Comparison of ENCODE assay signal across 10 mouse cellular contexts in the genomic region with DNA sequence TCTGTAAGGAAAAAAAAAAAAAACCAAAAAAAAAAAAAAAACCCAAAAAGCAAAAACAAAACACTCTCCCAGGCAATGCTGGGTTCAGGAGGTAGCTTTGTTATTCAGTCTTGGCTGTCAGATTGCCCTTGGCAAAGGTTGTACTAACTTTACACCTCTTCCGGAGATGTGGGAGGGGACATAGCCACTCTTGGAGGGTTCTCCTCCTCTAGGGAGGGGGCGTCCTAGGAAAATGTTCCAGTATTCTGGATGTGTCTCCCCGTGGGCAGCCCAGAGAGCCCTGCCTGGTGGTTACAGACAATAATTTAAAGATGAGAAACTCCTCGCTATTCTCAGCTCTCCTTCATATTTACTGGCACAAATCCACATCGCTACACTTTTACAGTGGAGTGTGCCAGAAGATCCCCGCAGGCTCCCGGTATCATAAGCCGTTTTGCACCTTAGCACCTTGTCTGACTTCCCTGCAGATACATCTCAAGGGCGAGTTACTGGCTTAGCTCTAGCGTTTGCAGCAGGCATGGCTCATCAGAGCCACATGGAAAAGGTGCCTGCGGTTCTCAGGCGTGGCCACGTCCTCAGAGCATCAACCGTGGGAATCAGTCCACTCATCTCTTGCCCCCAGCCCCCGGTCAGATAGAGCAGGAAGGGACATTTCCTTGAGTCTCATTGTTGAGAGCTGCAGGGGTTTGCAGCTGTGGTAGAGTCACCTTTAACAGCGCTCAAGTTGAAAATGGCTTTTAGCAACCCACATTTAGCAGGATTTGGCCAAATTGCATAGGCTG. TPM values are rescaled to one million over a fixed set of nuclear protein-coding genes. Genes with fewer than 3 reads are reported as not detected.
A peak's percentile ranks its signal among the peaks of the same experiment; 100 is the strongest.
DNase-seq lines count a peak whose midpoint lies in the region; ATAC-seq and TF ChIP-seq lines count a peak whose summit lies in the region.
"Had no signal": no experiment of that assay in that cellular context is flagged by ENCODE, and none has a peak within 500 bp of the region (broad histone marks: within the 10 kb centered on the region; RNA-seq: fewer than 3 reads in every experiment).

No protein-coding gene starts in this region.

- H3K36me3 ChIP-seq in lung, embryonic 14.5 days (ENCODE audit: insufficient read depth): no peaks in the 10 kb centered on the region
- no peaks in the 10 kb centered on the region for H3K36me3 ChIP-seq in heart, embryonic 15.5 days

- H3K9ac ChIP-seq in lung, embryonic 14.5 days: no peak overlapping the region
- no peak overlapping the region for H3K9ac ChIP-seq in heart, embryonic 15.5 days
- H3K9ac ChIP-seq: liver, postnatal 0 days had no signal

- 19% methylated on average over 16 of the region's 16 CpGs for WGBS in lung, embryonic 14.5 days
- 12% methylated on average over 16 of the region's 16 CpGs for WGBS in heart, embryonic 15.5 days

- H3K4me3 ChIP-seq in lung, embryonic 14.5 days (ENCODE audit: low read depth, low read length): no peak overlapping the region
- H3K4me3 ChIP-seq in heart, embryonic 15.5 days: no peak overlapping the region

- DNase-seq in lung, embryonic 14.5 days: peak; percentile 10
- no peak for DNase-seq in lung, postnatal 4 days
- DNase-seq in kidney, adult 18-20 months: peak; percentile 37
- DNase-seq in lung, postnatal 36 days: peak; percentile 53
- DNase-seq in urinary bladder, adult 18-20 months (ENCODE audit: low spot score in 2 of 2): no peak
- no peak for DNase-seq in layer of hippocampus, adult 18-20 months (ENCODE audit: low spot score in 2 of 2)
- DNase-seq: liver, postnatal 0 days; thymus, adult 2 months had no signal

- ATAC-seq in lung, embryonic 14.5 days (ENCODE audit: insufficient read depth): no peak
- ATAC-seq in heart, embryonic 15.5 days (replicated peaks; ENCODE audit: insufficient number of reproducible peaks, insufficient read depth, low FRiP score, low read depth): 0 out of 2 replicates have a peak, but pooled peaks have one; percentile 8
- ATAC-seq: liver, postnatal 0 days; Patski had no signal

- H3K27ac ChIP-seq in lung, embryonic 14.5 days (ENCODE audit: low read depth): no peak overlapping the region
- H3K27ac ChIP-seq in heart, embryonic 15.5 days: peak overlapping the region; percentile 53

- H3K4me1 ChIP-seq in lung, embryonic 14.5 days (ENCODE audit: insufficient read depth): no peaks in the 10 kb centered on the region
- H3K4me1 ChIP-seq in heart, embryonic 15.5 days (replicated peaks): peaks cover 24% of the 10 kb centered on the region

- no peaks in the 10 kb centered on the region for H3K27me3 ChIP-seq in lung, embryonic 14.5 days (ENCODE audit: insufficient read depth, low read length)
- H3K27me3 ChIP-seq in heart, embryonic 15.5 days: peaks cover 12% of the 10 kb centered on the region
- H3K27me3 ChIP-seq: Patski had no signal

- no peak for TF ChIP-seq CTCF in lung, embryonic 14.5 days (IDR thresholded peaks at IDR 0.05; ENCODE audit: low read depth)

- no peaks in the 10 kb centered on the region for H3K9me3 ChIP-seq in lung, embryonic 14.5 days (ENCODE audit: low read depth, low read length)
- H3K9me3 ChIP-seq in heart, embryonic 15.5 days (replicated peaks): no peaks in the 10 kb centered on the region

- no peak overlapping the region for H3K4me2 ChIP-seq in lung, embryonic 14.5 days
- H3K4me2 ChIP-seq in heart, embryonic 15.5 days: peak overlapping the region; percentile 20; the same call in 1 of the 2 replicates

RNA-seq across cellular contexts. Expression of a gene that starts 24.5 kb away (rescaled TPM):
- polyA plus RNA-seq in lung, embryonic 14.5 days (2014; fragmentation: Nextera tagmentation; extraction: Ambion mirVana): 7.1 and 7.5 TPM in 2 replicates
- polyA plus RNA-seq in heart, embryonic 15.5 days (2015; fragmentation: Nextera tagmentation; extraction: Ambion mirVana): 4.8 and 9.0 TPM in 2 replicates
- 100 to 1,000 TPM; 113 to 114 TPM for total RNA-seq in layer of hippocampus, adult 18-20 months (2021)

Comparison
In these comparisons a context has a peak if more than half of its experiments do, and no peak if none do; other contexts are left out.
1. DNase-seq: peak in lung, embryonic 14.5 days (single experiment), kidney, adult 18-20 months (single experiment) and lung, postnatal 36 days (single experiment); none in lung, postnatal 4 days (0 of 2), urinary bladder, adult 18-20 months (0 of 2) and layer of hippocampus, adult 18-20 months (0 of 2).